Mouse (Mus musculus): ENCODE measurements around the gene Spib. TPM values are rescaled to one million over a fixed set of nuclear protein-coding genes. Genes with fewer than 3 reads are reported as not detected.
A peak's percentile ranks its signal among the peaks of the same experiment; 100 is the strongest.

The Spib gene
- polyA plus RNA-seq, 1 experiment from 2014 or later: not detected

DNA sequence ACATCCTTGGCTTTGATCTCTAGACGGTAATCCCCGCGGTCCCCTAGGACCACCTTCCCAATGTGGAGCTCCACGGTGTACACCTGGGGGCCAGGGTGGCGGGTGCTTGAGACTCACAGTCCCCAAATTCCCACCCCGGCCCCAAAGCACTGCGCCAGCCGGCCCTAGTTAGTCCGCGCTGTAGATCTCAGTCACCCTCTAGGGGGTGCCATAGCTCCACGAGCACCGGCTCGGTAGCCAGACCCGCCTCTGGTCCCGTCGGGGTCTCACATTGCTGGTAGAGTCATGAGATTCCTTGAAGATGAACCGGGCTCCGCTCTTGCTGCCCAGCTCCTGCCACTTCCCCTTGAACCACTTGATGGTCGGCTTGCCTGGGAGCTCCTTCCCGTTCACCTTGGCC lies 10.2 kb downstream of the Spib start:
- peak overlapping the region; percentile 9 for H3K4me2 ChIP-seq
- H3K27ac ChIP-seq: no peak overlapping the region
- 4% methylated on average over 20 of the region's 20 CpGs for WGBS (ENCODE audit: insufficient replicate concordance)
- no peak overlapping the region for H3K4me3 ChIP-seq
- ATAC-seq: no peak
- H3K4me1 ChIP-seq: 0 out of 2 replicates have a peak, but pooled peaks cover 3% of the 10 kb centered on the region
- H3K36me3 ChIP-seq: no peaks in the 10 kb centered on the region
- H3K27me3 ChIP-seq (replicated peaks): peaks cover 82% of the 10 kb centered on the region
- no peak overlapping the region for H3K9ac ChIP-seq
- H3K9me3 ChIP-seq (replicated peaks): no peaks in the 10 kb centered on the region

GRCm38 (mm10) chr7:44520990-44521389 lies 10.9 kb downstream of the Spib start:
- Histone ChIP-seq H3K4me2 (no peak overlapping the region), H3K4me3 (no peak overlapping the region), H3K9me3 (replicated peaks) (no peaks in the 10 kb centered on the region), H3K27ac (no peak overlapping the region), H3K27me3 (replicated peaks) (peaks cover 81% of the 10 kb centered on the region), H3K36me3 (no peaks in the 10 kb centered on the region), H3K4me1 (0 out of 2 replicates have a peak, but pooled peaks cover 3% of the 10 kb centered on the region), H3K9ac (no peak overlapping the region)
- ATAC-seq: no peak
- 53% methylated on average over 3 of the region's 3 CpGs for whole genome bisulfite sequencing (ENCODE audit: insufficient replicate concordance)

DNA sequence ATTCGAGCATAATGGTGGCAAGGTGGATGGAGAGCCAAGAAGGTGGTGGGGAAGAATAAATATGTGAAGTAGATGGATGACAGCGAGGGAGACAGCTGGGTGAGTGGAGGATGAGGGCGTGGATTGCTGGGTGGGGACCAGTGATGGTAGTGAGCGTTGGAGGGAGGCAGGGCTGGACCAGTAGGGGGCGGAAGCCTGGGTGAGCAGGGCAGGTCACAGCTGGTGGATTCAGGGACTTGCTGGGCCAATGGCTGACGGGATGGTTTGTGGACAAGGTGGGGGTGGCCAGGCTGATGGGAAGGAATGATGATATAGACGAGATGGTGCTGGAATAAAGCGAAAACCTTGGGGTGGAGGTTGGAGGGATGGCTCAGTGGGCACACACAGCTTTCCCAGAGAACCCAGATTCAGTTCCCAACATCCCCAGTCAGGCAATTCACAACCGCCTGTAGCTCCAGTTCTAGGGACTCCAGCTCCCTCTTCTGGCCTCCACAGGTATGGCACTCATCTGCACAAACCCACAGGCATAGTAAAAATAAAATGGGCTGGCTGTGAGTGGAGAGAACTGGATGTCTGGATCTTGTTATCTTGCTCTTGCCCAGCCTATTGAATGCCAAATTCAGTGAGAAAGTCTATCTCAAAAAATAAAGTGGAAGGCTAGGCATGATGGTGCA lies 12.5 kb downstream of the Spib start:
- H3K27ac ChIP-seq: no peak overlapping the region
- ATAC-seq: no peak
- WGBS (ENCODE audit: insufficient replicate concordance): 52% methylated on average over 9 of the region's 9 CpGs
- H3K36me3 ChIP-seq: no peaks in the 10 kb centered on the region
- H3K9me3 ChIP-seq (replicated peaks): no peaks in the 10 kb centered on the region
- no peak overlapping the region for H3K4me3 ChIP-seq
- H3K9ac ChIP-seq: no peak overlapping the region
- peaks cover 80% of the 10 kb centered on the region for H3K27me3 ChIP-seq (replicated peaks)
- 0 out of 2 replicates have a peak, but pooled peaks cover 3% of the 10 kb centered on the region for H3K4me1 ChIP-seq
- H3K4me2 ChIP-seq: no peak overlapping the region

DNA sequence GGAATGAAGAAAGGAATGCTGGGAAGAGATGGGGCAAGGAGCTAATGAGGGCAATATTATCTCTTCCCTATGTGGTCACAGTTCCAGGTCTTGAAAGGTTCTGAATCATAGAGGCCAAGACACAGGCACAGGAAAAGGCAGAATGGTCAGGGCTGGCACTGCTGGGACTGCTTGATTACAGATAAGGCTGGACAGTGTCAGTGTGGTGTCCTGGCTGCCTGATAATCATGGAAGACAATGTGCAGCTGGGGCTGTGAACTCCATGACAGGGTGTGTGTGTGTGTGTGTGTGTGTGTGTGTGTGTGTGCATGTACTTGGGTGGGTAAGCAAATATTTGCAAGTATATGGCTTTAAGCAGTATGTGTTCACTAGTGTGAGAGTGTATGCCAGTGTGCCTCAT lies 24.4 kb downstream of the Spib start:
- H3K9ac ChIP-seq: no peak overlapping the region
- H3K4me3 ChIP-seq: no peak overlapping the region
- no peaks in the 10 kb centered on the region for H3K36me3 ChIP-seq
- H3K27me3 ChIP-seq (replicated peaks): peaks cover 72% of the 10 kb centered on the region
- H3K4me2 ChIP-seq: no peak overlapping the region
- H3K27ac ChIP-seq: no peak overlapping the region
- H3K4me1 ChIP-seq: peaks cover 10% of the 10 kb centered on the region
- ATAC-seq: peak; percentile 24; the same call in 1 of the 2 replicates
- peaks cover 5% of the 10 kb centered on the region; the same call in 1 of the 2 replicates for H3K9me3 ChIP-seq (replicated peaks)

DNA sequence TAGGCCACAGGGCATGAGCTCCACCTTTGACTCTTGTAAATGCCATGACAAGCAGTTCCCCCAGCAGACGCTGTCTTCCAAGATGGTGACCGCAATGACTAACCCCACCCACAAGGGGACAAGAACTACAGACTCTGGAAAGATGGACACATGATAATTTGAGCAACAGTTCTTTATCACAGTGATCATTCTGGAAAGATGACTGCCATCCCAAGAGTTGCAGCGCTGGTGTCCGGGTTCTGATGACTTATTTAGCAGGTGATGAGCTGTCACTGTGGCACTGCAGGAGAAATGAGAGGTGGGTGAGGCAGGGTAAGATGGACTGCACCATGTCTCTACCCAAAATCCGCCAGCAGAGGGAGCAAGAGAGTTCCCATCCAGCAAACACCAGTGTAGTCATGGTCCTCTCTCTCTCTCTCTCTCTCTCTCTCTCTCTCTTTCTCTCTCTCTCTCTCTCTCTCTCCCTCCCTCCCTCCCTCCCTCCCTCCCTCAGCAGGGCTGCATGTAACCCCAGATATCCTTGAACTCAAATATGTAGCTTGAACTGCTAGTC lies 30.2 kb downstream of the Spib start:
- Histone ChIP-seq H3K27ac (no peak overlapping the region), H3K4me1 (peaks cover 24% of the 10 kb centered on the region), H3K9me3 (replicated peaks) (peaks cover 3% of the 10 kb centered on the region; the same call in 1 of the 2 replicates), H3K4me2 (no peak overlapping the region), H3K36me3 (no peaks in the 10 kb centered on the region), H3K27me3 (replicated peaks) (peaks cover 52% of the 10 kb centered on the region), H3K4me3 (no peak overlapping the region), H3K9ac (no peak overlapping the region)
- ATAC-seq: no peak
- 27% methylated on average over 5 of the region's 5 CpGs for WGBS (ENCODE audit: insufficient replicate concordance)

DNA sequence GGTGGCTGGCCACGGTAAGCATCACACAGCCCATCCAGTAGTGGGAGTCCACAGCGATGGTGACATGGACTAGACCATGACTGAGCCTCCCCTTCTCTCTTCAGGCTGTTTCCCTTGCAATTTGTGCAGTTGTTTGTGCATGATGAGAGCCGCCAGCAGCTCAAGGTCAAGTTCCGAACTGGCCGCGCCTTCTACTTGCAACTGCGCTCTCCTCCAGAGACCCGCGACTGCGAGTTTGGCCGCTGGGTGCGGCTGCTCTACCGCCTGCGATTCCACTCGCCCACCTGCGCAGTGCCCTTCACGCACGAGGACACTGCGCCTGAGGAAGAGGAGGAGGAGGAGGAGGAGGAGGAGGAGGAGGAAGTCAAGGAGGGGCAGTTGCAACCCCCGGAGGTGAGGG lies 31.8 kb downstream of the Spib start:
- no peaks in the 10 kb centered on the region for H3K36me3 ChIP-seq
- no peak for ATAC-seq
- peaks cover 31% of the 10 kb centered on the region for H3K4me1 ChIP-seq
- H3K9ac ChIP-seq: no peak overlapping the region
- peaks cover 44% of the 10 kb centered on the region for H3K27me3 ChIP-seq (replicated peaks)
- H3K9me3 ChIP-seq (replicated peaks): peaks cover 3% of the 10 kb centered on the region; the same call in 1 of the 2 replicates
- WGBS (ENCODE audit: insufficient replicate concordance): 39% methylated on average over 20 of the region's 20 CpGs
- H3K4me2 ChIP-seq: no peak overlapping the region
- no peak overlapping the region for H3K27ac ChIP-seq
- H3K4me3 ChIP-seq: no peak overlapping the region

DNA sequence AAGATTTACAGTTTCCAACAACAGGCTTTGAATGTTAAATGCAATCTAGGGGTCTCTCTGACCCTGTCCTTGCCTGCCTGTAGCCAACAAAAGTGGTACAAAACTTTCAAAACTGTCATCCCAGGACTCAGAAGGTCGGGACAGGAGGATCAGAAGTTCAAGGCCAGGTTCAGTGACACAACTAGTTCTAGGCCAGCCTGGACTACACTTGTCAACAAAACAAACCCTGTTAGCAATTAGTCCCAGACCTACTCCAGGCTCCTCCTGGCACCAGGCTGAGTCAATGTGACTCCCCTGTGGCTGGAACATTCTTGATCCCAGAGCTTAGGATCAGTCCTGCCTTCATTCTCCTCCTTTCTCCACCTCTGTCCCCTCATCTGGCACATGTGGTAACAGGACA lies 32.9 kb downstream of the Spib start:
- Histone ChIP-seq H3K4me3 (no peak overlapping the region), H3K4me2 (no peak overlapping the region), H3K36me3 (peaks cover 9% of the 10 kb centered on the region), H3K9ac (no peak overlapping the region), H3K27ac (no peak overlapping the region), H3K27me3 (replicated peaks) (peaks cover 41% of the 10 kb centered on the region), H3K9me3 (replicated peaks) (no peaks in the 10 kb centered on the region), H3K4me1 (peaks cover 39% of the 10 kb centered on the region)
- WGBS (ENCODE audit: insufficient replicate concordance): 61% methylated on average over 1 of the region's 1 CpGs
- no peak for ATAC-seq

DNA sequence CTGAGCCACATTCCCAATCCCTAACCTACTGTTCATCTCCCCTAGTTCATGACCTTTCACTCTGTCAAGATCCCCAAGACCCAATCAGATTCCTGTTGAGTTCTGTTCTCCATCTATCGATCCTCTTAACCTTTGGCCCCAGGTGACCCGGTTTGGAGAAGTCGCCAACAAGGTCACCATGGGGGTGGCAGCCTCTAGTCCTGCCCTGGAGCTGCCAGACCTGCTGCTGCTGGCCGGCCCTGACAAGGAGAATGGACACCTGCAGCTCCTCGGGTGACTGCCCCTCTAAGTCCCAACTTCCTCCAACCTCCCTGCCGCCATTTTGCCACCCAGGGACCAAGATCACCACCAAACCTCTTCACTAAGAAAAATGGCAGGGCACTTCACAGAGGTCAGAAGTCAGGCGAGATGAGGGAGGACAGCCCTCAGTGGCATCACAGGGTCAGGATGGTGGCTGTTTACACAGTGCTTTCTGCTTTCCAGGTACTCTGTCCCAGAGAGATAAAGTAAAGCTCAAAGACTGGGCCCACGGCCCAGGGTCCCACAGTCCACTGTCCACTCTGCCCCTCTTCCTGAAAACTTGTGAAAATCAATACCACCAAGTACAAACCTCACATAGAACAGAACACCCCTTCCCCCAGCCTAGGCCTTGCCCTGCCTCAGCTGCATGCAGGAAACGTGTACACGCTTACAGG lies 34.4 kb downstream of the Spib start:
- Histone ChIP-seq H3K4me3 (peak overlapping the region; percentile 74), H3K27ac (peak overlapping the region; percentile 94), H3K36me3 (peaks cover 23% of the 10 kb centered on the region), H3K9ac (peak overlapping the region; percentile 71), H3K27me3 (replicated peaks) (peaks cover 33% of the 10 kb centered on the region), H3K4me2 (peak overlapping the region; percentile 91), H3K4me1 (peaks cover 39% of the 10 kb centered on the region), H3K9me3 (replicated peaks) (no peaks in the 10 kb centered on the region)
- ATAC-seq: no peak
- WGBS (ENCODE audit: insufficient replicate concordance): 75% methylated on average over 10 of the region's 10 CpGs

DNA sequence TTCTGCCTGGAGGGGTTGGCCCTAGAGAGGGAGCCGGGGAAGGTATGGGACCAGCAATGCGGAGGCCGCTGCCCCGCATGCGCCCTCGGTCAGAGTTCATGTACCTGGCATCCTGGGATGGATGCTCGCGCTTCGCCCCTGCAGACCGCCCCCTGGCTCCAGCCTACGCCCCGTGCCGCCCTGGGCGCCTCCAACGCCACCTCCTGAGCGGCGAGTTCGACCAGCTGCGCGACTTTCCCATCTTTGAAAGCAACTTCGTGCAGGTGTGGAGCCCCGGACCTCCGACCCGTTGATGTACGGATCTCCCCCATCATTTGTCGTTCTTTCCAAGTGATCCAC lies 35.1 kb downstream of the Spib start:
- H3K27me3 ChIP-seq (replicated peaks): peaks cover 33% of the 10 kb centered on the region
- no peaks in the 10 kb centered on the region for H3K9me3 ChIP-seq (replicated peaks)
- H3K4me2 ChIP-seq: peak overlapping the region; percentile 91
- H3K27ac ChIP-seq: peak overlapping the region; percentile 94
- H3K9ac ChIP-seq: peak overlapping the region; percentile 71
- ATAC-seq: peak; percentile 71
- peaks cover 39% of the 10 kb centered on the region for H3K4me1 ChIP-seq
- H3K4me3 ChIP-seq: peak overlapping the region; percentile 74
- WGBS (ENCODE audit: insufficient replicate concordance): under 1% methylated on average over 25 of the region's 26 CpGs
- peaks cover 31% of the 10 kb centered on the region for H3K36me3 ChIP-seq

DNA sequence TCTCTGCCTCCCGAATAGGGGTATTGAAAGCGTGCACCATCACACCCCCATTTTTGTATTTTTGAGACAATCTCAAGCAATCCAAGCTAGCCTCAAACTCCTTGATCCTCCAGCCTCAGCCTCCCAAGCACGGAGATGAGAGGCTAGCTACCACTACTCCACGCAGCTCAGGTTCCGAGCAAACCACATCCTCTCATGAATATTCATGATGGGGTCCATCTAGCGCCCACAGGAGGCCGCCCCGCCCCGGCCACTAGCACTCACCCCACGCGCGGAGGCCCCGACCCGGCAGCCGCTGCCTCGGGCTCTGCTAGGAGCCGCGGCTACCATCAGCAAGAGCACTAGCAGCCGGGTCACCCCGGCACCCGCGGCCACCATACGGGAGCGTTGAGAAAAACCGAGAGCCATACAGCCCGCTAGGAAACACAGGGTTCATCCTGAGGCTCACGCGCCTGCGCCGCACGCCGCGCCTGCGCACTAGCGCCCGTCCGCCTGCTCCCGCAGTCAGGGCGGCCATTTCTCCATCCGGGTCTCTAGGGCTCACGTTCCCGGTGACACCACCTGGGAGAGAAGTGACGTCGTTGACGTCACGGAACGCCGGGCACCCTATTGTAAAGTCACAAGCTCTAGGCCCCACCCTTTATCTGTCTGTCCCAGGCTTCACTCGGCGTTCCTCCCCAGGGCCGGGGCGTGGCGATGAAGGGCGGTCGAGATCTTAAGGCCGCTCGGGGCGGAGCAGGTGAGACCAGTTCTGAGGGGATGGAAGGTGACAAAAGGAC lies 35.7 kb downstream of the Spib start, which contains the start of the genes Emc10 and Fam71e1:
Gene Emc10, minus strand, starts transcription at position 538 of the 779 bp plus-strand sequence.
Gene Fam71e1, plus strand, starts transcription at position 590 of the 779 bp plus-strand sequence.
- Histone ChIP-seq H3K4me1 (peaks cover 34% of the 10 kb centered on the region), H3K9ac (peak within 1 kb of the TSS; percentile 82)
- whole genome bisulfite sequencing (ENCODE audit: insufficient replicate concordance): under 1% methylated on average over 58 of the region's 58 CpGs

GRCm38 (mm10) chr7:44495086-44495485 lies 36.8 kb downstream of the Spib start:
- Histone ChIP-seq H3K9me3 (replicated peaks) (no peaks in the 10 kb centered on the region), H3K4me3 (peak overlapping the region; percentile 74), H3K4me1 (peaks cover 30% of the 10 kb centered on the region), H3K27ac (0 out of 2 replicates have a peak overlapping the region, but pooled peaks have one; percentile 94), H3K4me2 (peak overlapping the region; percentile 91), H3K27me3 (replicated peaks) (peaks cover 18% of the 10 kb centered on the region), H3K36me3 (peaks cover 47% of the 10 kb centered on the region), H3K9ac (peak overlapping the region; percentile 82)
- no peak for ATAC-seq
- WGBS (ENCODE audit: insufficient replicate concordance): 80% methylated on average over 7 of the region's 7 CpGs

More for the DNA sequence above, 35.7 kb downstream of the Spib start, which contains the start of the genes Emc10 and Fam71e1:
- H3K27ac ChIP-seq: peak within 1 kb of the TSS; percentile 94
- peaks cover 28% of the 10 kb centered on the region for H3K27me3 ChIP-seq (replicated peaks)
- peak within 1 kb of the TSS; percentile 74 for H3K4me3 ChIP-seq
- H3K4me2 ChIP-seq: peak within 1 kb of the TSS; percentile 91
- ATAC-seq: peak; percentile 94
- H3K9me3 ChIP-seq (replicated peaks): no peaks in the 10 kb centered on the region
- H3K36me3 ChIP-seq: peaks cover 36% of the 10 kb centered on the region
